Mouse (Mus musculus) kidney, embryonic 16.5 days (tissue): ENCODE measurements at regions not wholly inside any gene's neighbourhood (a gene's known extent, or its start where the extent isn't known, plus 50 kb on each side); places are given as distances from the start of the nearest gene placed in this dataset.
A peak's percentile ranks its signal among the peaks of the same experiment; 100 is the strongest.
"Not testable (repeated sequence)": the region's sequence is repeated elsewhere in the genome, so short reads cannot be mapped to it uniquely, and the experiment has no call there.

ENCODE experiments used
- ATAC-seq: fragments of 200-750 bp; cut with Nextera tagmentation; 2 replicates; pipeline ENCODE4 v1.8.0; 2017; ENCODE audit warnings: moderate TSS enrichment; ENCODE audit not compliant: low FRiP score, low TSS enrichment
- H3K27ac ChIP-seq: fragments of 300-500 bp; sonication (generic); 2 replicates; pipeline ENCODE4 v1.5.1; 2014; ENCODE audit warnings: low read length
- H3K27me3 ChIP-seq: fragments of 300-500 bp; sonication (generic); 2 replicates; pipeline ENCODE4 v1.6.1; 2014; ENCODE audit warnings: low read length, control low read depth, mixed read lengths; ENCODE audit not compliant: insufficient read depth
- H3K36me3 ChIP-seq: fragments of 300-500 bp; sonication (generic); 2 replicates; pipeline ENCODE4 v1.6.1; 2014; ENCODE audit warnings: low read length, control low read depth, mixed read lengths; ENCODE audit not compliant: insufficient read depth
- H3K4me1 ChIP-seq: fragments of 300-500 bp; sonication (generic); 2 replicates; pipeline ENCODE4 v1.6.1; 2014; ENCODE audit warnings: low read length, control low read depth, mixed read lengths; ENCODE audit not compliant: insufficient read depth
- H3K4me2 ChIP-seq: fragments of 300-500 bp; sonication (generic); replicated peaks from 2 replicates; pipeline ENCODE4 v1.6.1; 2014; ENCODE audit warnings: low read depth, low read length
- H3K4me3 ChIP-seq: fragments of 300-500 bp; sonication (generic); 2 replicates; pipeline ENCODE4 v1.5.1; 2014; ENCODE audit warnings: mild to moderate bottlenecking, low read length
- H3K9ac ChIP-seq: fragments of 300-500 bp; sonication (generic); replicated peaks from 2 replicates; pipeline ENCODE4 v1.6.1; 2014; ENCODE audit warnings: low read length
- H3K9me3 ChIP-seq: fragments of 300-500 bp; sonication (generic); 2 replicates; pipeline ENCODE4 v1.6.1; 2016; ENCODE audit warnings: low read length, control low read depth
- WGBS: fragments of 180-500 bp; shearing (Covaris S2); extraction: QIAGEN DNeasy Blood & Tissue Kit; methylation state at CpG from one replicate; pipeline ENCODE4 v1.1.7; 2014; 5-methylcytosine and 5-hydroxymethylcytosine counted together

- Histone ChIP-seq H3K9me3 (no peaks in the 10 kb centered on the region), H3K4me3 (no peak overlapping the region), H3K36me3 (no peaks in the 10 kb centered on the region), H3K27ac (no peak overlapping the region), H3K4me2 (no peak overlapping the region), H3K4me1 (no peaks in the 10 kb centered on the region), H3K9ac (no peak overlapping the region), H3K27me3 (no peaks in the 10 kb centered on the region)
- 69% methylated on average over 7 of the region's 7 CpGs for WGBS
- no peak for ATAC-seq
These were observed 686.0 kb upstream of the Hs3st1 start for GRCm38 (mm10) chr5:40441239-40441638.

GRCm38 (mm10) chr5:40402721-40403120 lies 647.4 kb upstream of the Hs3st1 start:
- no peaks in the 10 kb centered on the region for H3K4me1 ChIP-seq
- H3K4me3 ChIP-seq, result no peak overlapping the region
- no peaks in the 10 kb centered on the region for H3K27me3 ChIP-seq
- H3K4me2 ChIP-seq, result no peak overlapping the region
- no peaks in the 10 kb centered on the region for H3K36me3 ChIP-seq
- H3K9ac ChIP-seq, result no peak overlapping the region
- no peaks in the 10 kb centered on the region for H3K9me3 ChIP-seq
- H3K27ac ChIP-seq, result no peak overlapping the region
- ATAC-seq, result no peak

GRCm38 (mm10) chr5:40394798-40395197 lies 639.5 kb upstream of the Hs3st1 start:
- Histone ChIP-seq H3K4me2 (no peak overlapping the region), H3K27me3 (no peaks in the 10 kb centered on the region), H3K4me3 (no peak overlapping the region), H3K4me1 (no peaks in the 10 kb centered on the region), H3K36me3 (no peaks in the 10 kb centered on the region), H3K9me3 (no peaks in the 10 kb centered on the region), H3K27ac (no peak overlapping the region), H3K9ac (no peak overlapping the region)
- WGBS, result 62% methylated on average over 3 of the region's 3 CpGs
- no peak for ATAC-seq

GRCm38 (mm10) chr5:40389591-40389990 lies 634.3 kb upstream of the Hs3st1 start:
- 0 out of 2 replicates have a peak, but pooled peaks have one; percentile 61 for ATAC-seq
- no peak overlapping the region for H3K9ac ChIP-seq

GRCm38 (mm10) chr5:40366956-40367355 lies 611.7 kb upstream of the Hs3st1 start:
- WGBS, result 88% methylated on average over 1 of the region's 1 CpGs

More at GRCm38 (mm10) chr5:40389591-40389990, 634.3 kb upstream of the Hs3st1 start:
- H3K4me2 ChIP-seq, result no peak overlapping the region
- H3K27ac ChIP-seq, result no peak overlapping the region
- H3K27me3 ChIP-seq, result no peaks in the 10 kb centered on the region
- no peaks in the 10 kb centered on the region for H3K36me3 ChIP-seq
- no peaks in the 10 kb centered on the region for H3K4me1 ChIP-seq
- H3K4me3 ChIP-seq, result no peak overlapping the region
- no peaks in the 10 kb centered on the region for H3K9me3 ChIP-seq

GRCm38 (mm10) chr5:40331237-40331636 lies 576.0 kb upstream of the Hs3st1 start:
- ATAC-seq, result no peak
- Histone ChIP-seq H3K4me1 (no peaks in the 10 kb centered on the region), H3K4me3 (no peak overlapping the region), H3K9ac (no peak overlapping the region), H3K36me3 (no peaks in the 10 kb centered on the region), H3K4me2 (no peak overlapping the region), H3K27me3 (no peaks in the 10 kb centered on the region), H3K9me3 (no peaks in the 10 kb centered on the region), H3K27ac (no peak overlapping the region)
- 38% methylated on average over 1 of the region's 1 CpGs for WGBS

More at GRCm38 (mm10) chr5:40366956-40367355, 611.7 kb upstream of the Hs3st1 start:
- Histone ChIP-seq H3K27me3 (no peaks in the 10 kb centered on the region), H3K36me3 (no peaks in the 10 kb centered on the region), H3K4me1 (no peaks in the 10 kb centered on the region), H3K9ac (no peak overlapping the region), H3K4me2 (no peak overlapping the region), H3K4me3 (no peak overlapping the region), H3K9me3 (no peaks in the 10 kb centered on the region), H3K27ac (no peak overlapping the region)
- ATAC-seq, result no peak

GRCm38 (mm10) chr5:40308510-40308909 lies 553.2 kb upstream of the Hs3st1 start:
- no peaks in the 10 kb centered on the region for H3K9me3 ChIP-seq
- H3K4me3 ChIP-seq, result no peak overlapping the region
- ATAC-seq, result no peak
- H3K36me3 ChIP-seq, result no peaks in the 10 kb centered on the region
- no peak overlapping the region for H3K4me2 ChIP-seq
- no peaks in the 10 kb centered on the region for H3K4me1 ChIP-seq
- H3K9ac ChIP-seq, result no peak overlapping the region
- H3K27me3 ChIP-seq, result no peaks in the 10 kb centered on the region
- no peak overlapping the region for H3K27ac ChIP-seq
- WGBS, result 81% methylated on average over 5 of the region's 5 CpGs

- not testable (repeated sequence) for H3K4me2 ChIP-seq, H3K9me3 ChIP-seq, H3K27ac ChIP-seq, H3K9ac ChIP-seq, H3K4me3 ChIP-seq, ATAC-seq, H3K27me3 ChIP-seq, H3K4me1 ChIP-seq, H3K36me3 ChIP-seq
- WGBS, result 88% methylated on average over 2 of the region's 2 CpGs
These were observed 549.5 kb upstream of the Hs3st1 start for GRCm38 (mm10) chr5:40304777-40305176.

- Histone ChIP-seq H3K36me3 (no peaks in the 10 kb centered on the region), H3K9me3 (no peaks in the 10 kb centered on the region), H3K4me3 (no peak overlapping the region), H3K27me3 (no peaks in the 10 kb centered on the region), H3K4me2 (no peak overlapping the region), H3K4me1 (no peaks in the 10 kb centered on the region), H3K9ac (no peak overlapping the region), H3K27ac (no peak overlapping the region)
- no peak for ATAC-seq
- WGBS, result 85% methylated on average over 3 of the region's 3 CpGs
These were observed 539.8 kb upstream of the Hs3st1 start for GRCm38 (mm10) chr5:40294868-40295693.

- Histone ChIP-seq H3K9ac (no peak overlapping the region), H3K27ac (no peak overlapping the region), H3K36me3 (no peaks in the 10 kb centered on the region), H3K27me3 (no peaks in the 10 kb centered on the region), H3K4me2 (no peak overlapping the region), H3K9me3 (no peaks in the 10 kb centered on the region), H3K4me3 (no peak overlapping the region), H3K4me1 (no peaks in the 10 kb centered on the region)
- ATAC-seq, result no peak
- 37% methylated on average over 2 of the region's 2 CpGs for WGBS
These were observed 527.1 kb upstream of the Hs3st1 start for GRCm38 (mm10) chr5:40282330-40282729.
